Mouse (Mus musculus) hindbrain, postnatal 0 days (tissue): ENCODE results near the gene Zdbf2. TPM values are rescaled to one million over a fixed set of nuclear protein-coding genes. Genes with fewer than 3 reads are reported as not detected.
"Not testable (repeated sequence)": the region's sequence is repeated elsewhere in the genome, so short reads cannot be mapped to it uniquely, and the experiment has no call there.

Experiments
- ATAC-seq: fragments of 200-750 bp; cut with Nextera tagmentation; 2 replicates; pipeline ENCODE4 v1.8.0; 2017; ENCODE audit warnings: mild to moderate bottlenecking, moderate TSS enrichment, moderate library complexity
- DNase-seq: peaks from one replicate; pipeline ENCODE4 v3.0.0-alpha.2; 2015; ENCODE audit warnings: low spot score
- H3K27ac ChIP-seq: fragments of 300-500 bp; sonication (generic); 2 replicates; pipeline ENCODE4 v1.5.1; 2014; ENCODE audit warnings: mild to moderate bottlenecking
- H3K27me3 ChIP-seq: fragments of 300-500 bp; sonication (generic); 2 replicates; pipeline ENCODE4 v1.6.1; 2014; ENCODE audit warnings: low read length, mixed read lengths; ENCODE audit not compliant: insufficient read depth
- H3K36me3 ChIP-seq: fragments of 300-500 bp; sonication (generic); 2 replicates; pipeline ENCODE4 v1.6.1; 2014; ENCODE audit warnings: low read length, mixed read lengths; ENCODE audit not compliant: insufficient read depth
- H3K4me1 ChIP-seq: fragments of 300-500 bp; sonication (generic); 2 replicates; pipeline ENCODE4 v1.6.1; 2014; ENCODE audit warnings: antibody characterized with exemption, low read length, mixed read lengths; ENCODE audit not compliant: insufficient read depth
- H3K4me2 ChIP-seq: fragments of 300-500 bp; sonication (generic); 2 replicates; pipeline ENCODE4 v1.6.1; 2014; ENCODE audit warnings: low read depth, mild to moderate bottlenecking, low read length, moderate library complexity, mixed read lengths
- H3K4me3 ChIP-seq: fragments of 300-500 bp; sonication (generic); 2 replicates; pipeline ENCODE4 v1.5.1; 2014; ENCODE audit warnings: low read length
- H3K9ac ChIP-seq: fragments of 300-500 bp; sonication (generic); replicated peaks from 2 replicates; pipeline ENCODE4 v1.6.1; 2014; ENCODE audit warnings: mild to moderate bottlenecking, low read length, moderate library complexity, mixed read lengths
- H3K9me3 ChIP-seq: fragments of 300-500 bp; sonication (generic); 2 replicates; pipeline ENCODE4 v1.6.1; 2016; ENCODE audit warnings: low read length, mixed read lengths
- CTCF ChIP-seq: IDR thresholded peaks from 2 replicates; pipeline ENCODE4 v1.5.1; 2016; ENCODE audit warnings: antibody characterized with exemption, control low read depth, low read depth
- WGBS: fragments of 180-500 bp; shearing (Covaris S2); extraction: QIAGEN DNeasy Blood & Tissue Kit; methylation state at CpG from one replicate; pipeline ENCODE4 v1.1.7; 2014; 5-methylcytosine and 5-hydroxymethylcytosine counted together
- microRNA-seq, 2 experiments: library from miRNA; unstranded; fragments of <30 nt; microRNA quantifications; one replicate each; pipeline ENCODE4; 2016
- polyA plus RNA-seq: library from polyadenylated mRNA; unstranded; fragments of >200 nt; fragmentation: Nextera tagmentation; extraction: Ambion mirVana; gene quantifications from 2 replicates; pipeline ENCODE4 v1.2.1, GENCODE M21; 2015
- total RNA-seq: library from RNA; depleted of rRNA; stranded (reverse); fragments of >200 nt; gene quantifications from 2 replicates; pipeline ENCODE4 v1.2.3, GENCODE M21; 2014; rRNA removed

Zdbf2 gene
- total and polyA plus RNA-seq, 2 experiments from 2014 or later, result 17.4 to 38.2 TPM

- no peak for TF ChIP-seq CTCF
- no peak for ATAC-seq
- H3K4me1 ChIP-seq, result no peaks in the 10 kb centered on the region
- H3K4me3 ChIP-seq, result peak overlapping the region; percentile 43
- peak; percentile 57 for DNase-seq
- H3K9me3 ChIP-seq, result no peaks in the 10 kb centered on the region
- H3K4me2 ChIP-seq, result peak overlapping the region; percentile 56
- H3K36me3 ChIP-seq, result no peaks in the 10 kb centered on the region
- H3K27ac ChIP-seq, result peak overlapping the region; percentile 76; the same call in 1 of the 2 replicates
- H3K27me3 ChIP-seq, result peaks cover 28% of the 10 kb centered on the region
- H3K9ac ChIP-seq, result peak overlapping the region; percentile 67; the same call in 1 of the 2 replicates
- WGBS, result 6% methylated on average over 19 of the region's 19 CpGs
These were observed 1.1 kb downstream of the Zdbf2 start for GRCm38 (mm10) chr1:63274046-63274730.

- Histone ChIP-seq H3K9me3 (no peaks in the 10 kb centered on the region), H3K36me3 (no peaks in the 10 kb centered on the region), H3K27me3 (peaks cover 8% of the 10 kb centered on the region; the same call in 1 of the 2 replicates), H3K4me3 (no peak overlapping the region), H3K9ac (no peak overlapping the region), H3K4me1 (no peaks in the 10 kb centered on the region), H3K4me2 (no peak overlapping the region), H3K27ac (no peak overlapping the region)
- ATAC-seq (no peak), DNase-seq (no peak)
- peak; percentile 39 for TF ChIP-seq CTCF
- WGBS, result 30% methylated on average over 5 of the region's 5 CpGs
These were observed 5.0 kb downstream of the Zdbf2 start for GRCm38 (mm10) chr1:63278106-63278505.

- Histone ChIP-seq H3K36me3 (no peaks in the 10 kb centered on the region), H3K4me2 (no peak overlapping the region), H3K9ac (no peak overlapping the region), H3K27me3 (no peaks in the 10 kb centered on the region), H3K4me1 (no peaks in the 10 kb centered on the region), H3K27ac (no peak overlapping the region), H3K9me3 (no peaks in the 10 kb centered on the region), H3K4me3 (no peak overlapping the region)
- DNase-seq, result peak; percentile 29
- no peak for ATAC-seq
- 14% methylated on average over 7 of the region's 7 CpGs for WGBS
- TF ChIP-seq CTCF, result no peak
These were observed 20.9 kb downstream of the Zdbf2 start for GRCm38 (mm10) chr1:63293965-63294364.

GRCm38 (mm10) chr1:63309661-63310060 lies 36.6 kb downstream of the Zdbf2 start:
- Histone ChIP-seq H3K4me2 (peak overlapping the region; percentile 46), H3K4me1 (no peaks in the 10 kb centered on the region), H3K27me3 (no peaks in the 10 kb centered on the region), H3K4me3 (peak overlapping the region; percentile 20), H3K9me3 (no peaks in the 10 kb centered on the region), H3K27ac (no peak overlapping the region), H3K9ac (no peak overlapping the region), H3K36me3 (no peaks in the 10 kb centered on the region)
- ATAC-seq, result no peak
- 44% methylated on average over 18 of the region's 18 CpGs for WGBS
- TF ChIP-seq CTCF, result no peak
- peak; percentile 15 for DNase-seq

- not testable (repeated sequence) for DNase-seq, H3K4me1 ChIP-seq, H3K4me3 ChIP-seq, H3K4me2 ChIP-seq, H3K36me3 ChIP-seq, ATAC-seq, H3K9me3 ChIP-seq, H3K9ac ChIP-seq, H3K27ac ChIP-seq, H3K27me3 ChIP-seq
- WGBS, result 63% methylated on average over 12 of the region's 12 CpGs
These were observed 50.6 kb downstream of the Zdbf2 start for GRCm38 (mm10) chr1:63323565-63324132.

Small RNA genes lying within 50 kb of the gene (microRNA-seq; reads per million reads assigned to microRNA genes)
- gene Gm24513, result 0 to 0.35 reads per million in 2 experiments

Other genes starting within 250 kb of the Zdbf2 start
- gene Ino80d, start 158.6 kb upstream of the Zdbf2 start, total RNA-seq, result 10.4 and 11.2 TPM in 2 replicates
- 7.7 and 9.2 TPM in 2 replicates for gene Ino80d, start 158.6 kb upstream of the Zdbf2 start, polyA plus RNA-seq
- 611 and 620 TPM in 2 replicates for gene Eef1b2, start 96.4 kb upstream of the Zdbf2 start, total RNA-seq
- 451 and 465 TPM in 2 replicates for gene Eef1b2, start 96.4 kb upstream of the Zdbf2 start, polyA plus RNA-seq
- gene Ndufs1, start 96.4 kb upstream of the Zdbf2 start, total RNA-seq, result 90.2 and 105 TPM in 2 replicates
- 148 and 151 TPM in 2 replicates for gene Ndufs1, start 96.4 kb upstream of the Zdbf2 start, polyA plus RNA-seq
- gene Gpr1, start 58.7 kb upstream of the Zdbf2 start, total RNA-seq, result 1.2 TPM in 1 of 2 replicates, not detected in the other
- gene Gpr1, start 58.7 kb upstream of the Zdbf2 start, polyA plus RNA-seq, result 0.34 and 0.48 TPM in 2 replicates
- gene Adam23, start 172.6 kb downstream of the Zdbf2 start, total RNA-seq, result 46.5 and 62.1 TPM in 2 replicates
- gene Adam23, start 172.6 kb downstream of the Zdbf2 start, polyA plus RNA-seq, result 19.2 and 19.9 TPM in 2 replicates